Mouse (Mus musculus) hindbrain, embryonic 11.5 days (tissue): Measurements from ENCODE around the gene Sec14l1. TPM values are rescaled to one million over a fixed set of nuclear protein-coding genes. Genes with fewer than 3 reads are reported as not detected.
A peak's percentile ranks its signal among the peaks of the same experiment; 100 is the strongest.

ENCODE experiments used
- ATAC-seq: fragments of 200-750 bp; cut with Nextera tagmentation; 2 replicates; pipeline ENCODE4 v1.8.0; 2017; ENCODE audit warnings: mild to moderate bottlenecking, moderate TSS enrichment, moderate library complexity; ENCODE audit not compliant: low FRiP score
- DNase-seq: peaks from one replicate; pipeline ENCODE4 v3.0.0-alpha.2; 2015; ENCODE audit warnings: low spot score
- H3K27ac ChIP-seq: fragments of 300-500 bp; sonication (generic); 2 replicates; pipeline ENCODE4 v1.5.1; 2014; ENCODE audit warnings: mild to moderate bottlenecking, low read depth, low read length
- H3K27me3 ChIP-seq: fragments of 300-500 bp; sonication (generic); 2 replicates; pipeline ENCODE4 v1.6.1; 2014; ENCODE audit warnings: mild to moderate bottlenecking, low read length, moderate library complexity, mixed read lengths; ENCODE audit not compliant: control insufficient read depth, insufficient read depth
- H3K36me3 ChIP-seq: fragments of 300-500 bp; sonication (generic); 2 replicates; pipeline ENCODE4 v1.6.1; 2014; ENCODE audit warnings: mild to moderate bottlenecking, low read length, moderate library complexity, mixed read lengths; ENCODE audit not compliant: control insufficient read depth, insufficient read depth
- H3K4me1 ChIP-seq: fragments of 300-500 bp; sonication (generic); replicated peaks from 2 replicates; pipeline ENCODE4 v1.6.1; 2014; ENCODE audit warnings: low read length, mixed read lengths; ENCODE audit not compliant: control insufficient read depth, insufficient read depth
- H3K4me2 ChIP-seq: fragments of 300-500 bp; sonication (generic); replicated peaks from 2 replicates; pipeline ENCODE4 v1.6.1; 2014; ENCODE audit warnings: mild to moderate bottlenecking, low read depth, low read length
- H3K4me3 ChIP-seq: fragments of 300-500 bp; sonication (generic); 2 replicates; pipeline ENCODE4 v1.5.1; 2014; ENCODE audit warnings: low read depth, low read length
- H3K9ac ChIP-seq: fragments of 300-500 bp; sonication (generic); 2 replicates; pipeline ENCODE4 v1.6.1; 2014; ENCODE audit warnings: low read depth, low read length
- H3K9me3 ChIP-seq: fragments of 300-500 bp; sonication (generic); 2 replicates; pipeline ENCODE4 v1.6.1; 2016; ENCODE audit warnings: low read length; ENCODE audit not compliant: control insufficient read depth
- WGBS: fragments of 180-500 bp; shearing (Covaris S2); extraction: QIAGEN DNeasy Blood & Tissue Kit; methylation state at CpG from one replicate; pipeline ENCODE4 v1.1.7; 2014; 5-methylcytosine and 5-hydroxymethylcytosine counted together
- polyA plus RNA-seq: library from polyadenylated mRNA; unstranded; fragments of >200 nt; fragmentation: Nextera tagmentation; extraction: Ambion mirVana; gene quantifications from 2 replicates; pipeline ENCODE4 v1.2.1, GENCODE M21; 2014

Gene Sec14l1
- polyA plus RNA-seq, 1 experiment from 2014 or later = 36.9 TPM

GRCm38 (mm10) chr11:117118248-117118647, 3.3 kb downstream of the Sec14l1 start:
- Histone ChIP-seq H3K4me2 (no peak overlapping the region), H3K36me3 (no peaks in the 10 kb centered on the region), H3K9ac (0 out of 2 replicates have a peak overlapping the region, but pooled peaks have one; percentile 19), H3K4me3 (no peak overlapping the region; the same call in 1 of the 2 replicates), H3K27me3 (no peaks in the 10 kb centered on the region), H3K27ac (no peak overlapping the region), H3K4me1 (peaks cover 15% of the 10 kb centered on the region), H3K9me3 (no peaks in the 10 kb centered on the region)
- ATAC-seq = no peak
- DNase-seq = no peak
- 61% methylated on average over 4 of the region's 4 CpGs for WGBS

GRCm38 (mm10) chr11:117118721-117119321, 3.9 kb downstream of the Sec14l1 start:
- no peaks in the 10 kb centered on the region for H3K27me3 ChIP-seq

GRCm38 (mm10) chr11:117119723-117120122, 4.8 kb downstream of the Sec14l1 start:
- H3K4me3 ChIP-seq = no peak overlapping the region
- 41% methylated on average over 4 of the region's 5 CpGs for WGBS
- ATAC-seq (no peak), DNase-seq (no peak)
- no peak overlapping the region for H3K9ac ChIP-seq
- H3K4me1 ChIP-seq = peaks cover 12% of the 10 kb centered on the region
- no peak overlapping the region for H3K27ac ChIP-seq
- H3K27me3 ChIP-seq = no peaks in the 10 kb centered on the region
- H3K36me3 ChIP-seq = no peaks in the 10 kb centered on the region
- no peak overlapping the region for H3K4me2 ChIP-seq
- no peaks in the 10 kb centered on the region for H3K9me3 ChIP-seq

More at GRCm38 (mm10) chr11:117118721-117119321, 3.9 kb downstream of the Sec14l1 start:
- no peaks in the 10 kb centered on the region for H3K36me3 ChIP-seq
- H3K27ac ChIP-seq = no peak overlapping the region
- H3K4me2 ChIP-seq = no peak overlapping the region
- WGBS = 33% methylated on average over 10 of the region's 11 CpGs
- no peak overlapping the region for H3K4me3 ChIP-seq
- H3K4me1 ChIP-seq = peaks cover 15% of the 10 kb centered on the region
- DNase-seq (no peak), ATAC-seq (no peak)
- no peaks in the 10 kb centered on the region for H3K9me3 ChIP-seq
- H3K9ac ChIP-seq = 0 out of 2 replicates have a peak overlapping the region, but pooled peaks have one; percentile 19

GRCm38 (mm10) chr11:117120285-117121163, 5.6 kb downstream of the Sec14l1 start:
- Histone ChIP-seq H3K27ac (peak overlapping the region; percentile 17; the same call in 1 of the 2 replicates), H3K9ac (no peak overlapping the region), H3K4me2 (no peak overlapping the region), H3K9me3 (no peaks in the 10 kb centered on the region), H3K4me1 (peaks cover 12% of the 10 kb centered on the region), H3K4me3 (no peak overlapping the region), H3K36me3 (no peaks in the 10 kb centered on the region), H3K27me3 (no peaks in the 10 kb centered on the region)
- DNase-seq (no peak), ATAC-seq (no peak)
- WGBS = 45% methylated on average over 20 of the region's 20 CpGs

- 40% methylated on average over 11 of the region's 11 CpGs for WGBS
- peaks cover 12% of the 10 kb centered on the region for H3K4me1 ChIP-seq
- no peak overlapping the region for H3K4me3 ChIP-seq
Observed at GRCm38 (mm10) chr11:117121164-117121535, 6.2 kb downstream of the Sec14l1 start.

DNA sequence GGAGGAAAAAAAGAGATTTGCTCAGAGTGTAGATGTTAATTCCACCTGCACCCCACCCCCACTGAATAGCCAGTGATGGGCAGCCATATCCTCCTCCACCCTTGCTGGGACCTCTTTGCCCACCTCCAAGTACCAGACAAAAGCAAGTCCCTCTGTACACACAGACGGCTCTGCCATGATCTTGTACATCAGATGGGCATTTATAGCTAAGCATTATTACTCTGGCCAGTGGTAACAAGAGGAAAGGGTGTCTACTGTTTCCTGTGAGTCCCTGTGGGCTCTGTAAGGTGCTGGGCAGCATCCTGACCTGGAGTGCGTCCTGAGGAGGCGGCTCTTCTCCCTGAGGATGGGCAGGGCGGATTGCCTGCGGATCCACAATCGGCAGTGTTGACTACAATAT, 7.0 kb downstream of the Sec14l1 start:
- 93% methylated on average over 6 of the region's 6 CpGs for WGBS
- H3K4me1 ChIP-seq = peaks cover 10% of the 10 kb centered on the region; the same call in 1 of the 2 replicates

More at GRCm38 (mm10) chr11:117121164-117121535, 6.2 kb downstream of the Sec14l1 start:
- Histone ChIP-seq H3K9ac (no peak overlapping the region), H3K36me3 (no peaks in the 10 kb centered on the region), H3K27me3 (no peaks in the 10 kb centered on the region), H3K27ac (peak overlapping the region; percentile 17; the same call in 1 of the 2 replicates), H3K4me2 (no peak overlapping the region), H3K9me3 (no peaks in the 10 kb centered on the region)
- DNase-seq (peak; percentile 35), ATAC-seq (no peak)

DNA sequence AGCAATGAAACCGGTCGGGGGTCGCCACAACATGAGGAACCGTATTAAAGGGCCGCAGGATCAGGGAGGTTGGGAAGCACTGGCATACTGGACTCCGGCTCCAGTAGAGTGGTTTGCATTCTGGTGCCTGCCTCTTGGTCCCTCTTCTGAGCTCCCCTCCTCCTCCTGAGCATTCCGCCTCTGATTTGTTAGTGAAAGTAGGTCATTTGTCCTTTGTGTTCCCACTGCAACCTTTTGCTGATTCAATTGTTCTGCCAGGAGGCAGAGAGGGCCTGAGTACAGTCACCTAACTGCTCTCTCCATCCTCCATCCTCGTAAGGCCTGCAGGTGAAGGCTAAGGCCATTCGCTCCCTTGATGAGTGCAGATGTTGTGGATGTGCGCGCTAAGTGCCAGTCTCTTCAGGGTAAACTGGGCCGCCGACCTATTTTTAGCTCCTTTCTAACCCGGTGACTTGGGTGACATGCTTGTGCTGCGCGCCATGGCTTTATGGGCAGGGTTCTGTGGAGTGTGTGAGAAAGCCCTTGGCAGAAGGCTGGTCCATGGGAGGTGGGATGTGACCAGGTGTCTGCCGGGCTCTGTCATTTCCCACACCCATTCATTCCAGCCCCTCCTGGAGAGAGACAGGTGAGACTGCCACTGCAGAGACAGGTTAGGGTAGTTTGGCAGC, 8.6 kb downstream of the Sec14l1 start:
- WGBS = 85% methylated on average over 17 of the region's 17 CpGs
- DNase-seq = no peak
- Histone ChIP-seq H3K4me3 (no peak overlapping the region), H3K9me3 (no peaks in the 10 kb centered on the region), H3K27me3 (no peaks in the 10 kb centered on the region), H3K4me1 (peaks cover 7% of the 10 kb centered on the region), H3K9ac (no peak overlapping the region), H3K27ac (no peak overlapping the region), H3K36me3 (no peaks in the 10 kb centered on the region), H3K4me2 (no peak overlapping the region)
- no peak for ATAC-seq

More for the DNA sequence above, 7.0 kb downstream of the Sec14l1 start:
- H3K27ac ChIP-seq = no peak overlapping the region
- DNase-seq (no peak), ATAC-seq (no peak)
- H3K4me2 ChIP-seq = no peak overlapping the region
- H3K9me3 ChIP-seq = no peaks in the 10 kb centered on the region
- H3K9ac ChIP-seq = no peak overlapping the region
- H3K36me3 ChIP-seq = no peaks in the 10 kb centered on the region
- no peaks in the 10 kb centered on the region for H3K27me3 ChIP-seq
- H3K4me3 ChIP-seq = no peak overlapping the region

GRCm38 (mm10) chr11:117124539-117124938, 9.6 kb downstream of the Sec14l1 start:
- no peak for ATAC-seq
- no peak overlapping the region for H3K4me2 ChIP-seq
- H3K9me3 ChIP-seq = no peaks in the 10 kb centered on the region
- no peaks in the 10 kb centered on the region for H3K27me3 ChIP-seq
- no peak overlapping the region for H3K27ac ChIP-seq
- WGBS = 78% methylated on average over 10 of the region's 10 CpGs
- no peak for DNase-seq
- H3K36me3 ChIP-seq = no peaks in the 10 kb centered on the region
- no peak overlapping the region for H3K9ac ChIP-seq
- no peak overlapping the region for H3K4me3 ChIP-seq
- peaks cover 7% of the 10 kb centered on the region for H3K4me1 ChIP-seq
